Mouse (Mus musculus) spleen, adult 2 months (tissue): ENCODE results near the gene Bahcc1. TPM values are rescaled to one million over a fixed set of nuclear protein-coding genes. Genes with fewer than 3 reads are reported as not detected.

Source experiments
- DNase-seq, 2 experiments: peaks; one replicate each; pipeline versions ENCODE4 v3.0.0 to v3.0.0-alpha.2; 2012 to 2021; ENCODE audit warnings: low spot score in 2 of 2, low read depth in 1 of 2
- H3K27ac ChIP-seq: fragments of 200-500 bp; 2 replicates; pipeline ENCODE4 v1.5.1; 2012; ENCODE audit warnings: low read length, inconsistent platforms; ENCODE audit not compliant: insufficient read depth
- H3K27me3 ChIP-seq: fragments of 200-500 bp; 2 replicates; pipeline ENCODE4 v1.6.1; 2012; ENCODE audit warnings: mild to moderate bottlenecking, moderate library complexity, low read length, inconsistent platforms; ENCODE audit not compliant: control insufficient read depth, insufficient read depth
- H3K36me3 ChIP-seq: fragments of 200-500 bp; 2 replicates; pipeline ENCODE4 v1.6.1; 2012; ENCODE audit warnings: mild to moderate bottlenecking, low read length, inconsistent platforms; ENCODE audit not compliant: control insufficient read depth, insufficient read depth
- H3K4me1 ChIP-seq: fragments of 200-500 bp; 2 replicates; pipeline ENCODE4 v1.6.1; 2011; ENCODE audit warnings: inconsistent platforms; ENCODE audit not compliant: control insufficient read depth, insufficient read depth, insufficient read length
- H3K4me3 ChIP-seq: fragments of 200-500 bp; 2 replicates; pipeline ENCODE4 v1.5.1; 2011; ENCODE audit warnings: mild to moderate bottlenecking, inconsistent platforms; ENCODE audit not compliant: insufficient read depth, insufficient read length; ENCODE audit errors: extremely low read depth
- CTCF ChIP-seq: fragments of 200-500 bp; IDR thresholded peaks from 2 replicates; pipeline ENCODE4 v1.5.1; 2011; ENCODE audit warnings: mild to moderate bottlenecking, inconsistent platforms; ENCODE audit not compliant: insufficient read depth, insufficient read length, insufficient replicate concordance; ENCODE audit errors: extremely low read depth
- POLR2A ChIP-seq: fragments of 200-500 bp; IDR thresholded peaks from 2 replicates; pipeline ENCODE4 v1.6.1; 2011; ENCODE audit warnings: low read depth, low read length, inconsistent platforms
- WGBS: fragments of 180-500 bp; shearing (Covaris S2); methylation state at CpG from one replicate; pipeline ENCODE4 v1.1.7; 2018; 5-methylcytosine and 5-hydroxymethylcytosine counted together
- polyA plus RNA-seq: library from polyadenylated mRNA; depleted of rRNA; stranded (reverse); fragments of >200 nt; gene quantifications from 2 replicates; pipeline ENCODE4 v1.2.3, GENCODE M21; 2012

The Bahcc1 gene
- polyA plus RNA-seq, 1 experiment: 3.6 TPM

DNA sequence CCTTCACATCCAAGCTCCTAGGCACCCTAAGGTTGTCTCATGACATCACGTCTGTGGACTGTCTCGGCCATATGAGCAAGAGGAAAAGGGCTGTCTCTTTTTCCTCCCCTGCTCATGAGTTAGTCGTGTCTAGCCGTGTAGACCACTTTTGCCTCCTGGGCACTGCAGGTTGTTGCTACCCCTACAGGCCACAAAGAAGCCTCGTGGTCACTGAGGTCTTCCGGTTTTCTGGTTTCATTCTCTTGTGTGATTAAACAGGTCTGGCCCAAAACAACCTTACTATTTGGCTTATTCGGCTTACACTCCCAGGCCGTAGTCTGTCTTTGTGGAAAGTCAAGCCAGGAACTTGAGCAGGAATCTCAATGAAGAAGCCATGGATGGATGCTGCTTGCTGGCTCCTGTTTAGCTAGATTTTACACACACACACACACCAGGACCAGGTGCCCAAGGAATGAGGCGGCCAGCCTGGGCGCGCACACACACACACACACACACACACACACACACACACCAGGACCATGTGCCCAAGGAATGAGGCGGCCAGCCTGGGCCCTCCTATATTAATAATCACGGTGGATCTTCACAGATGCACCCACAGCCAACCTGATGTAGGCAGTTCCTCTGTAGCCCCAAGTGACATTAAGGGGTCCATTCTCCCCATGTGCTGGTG lies 21.0 kb downstream of the Bahcc1 start:
- TF ChIP-seq CTCF: no peak
- TF ChIP-seq POLR2A: no peak
- Histone ChIP-seq H3K27me3 (no peaks in the 10 kb centered on the region), H3K36me3 (no peaks in the 10 kb centered on the region), H3K4me1 (no peaks in the 10 kb centered on the region; the same call in 1 of the 2 replicates), H3K27ac (no peak overlapping the region), H3K4me3 (no peak overlapping the region)
- WGBS: 54% methylated on average over 13 of the region's 13 CpGs
- DNase-seq: no peak

GRCm38 (mm10) chr11:120254420-120254819 lies 21.7 kb downstream of the Bahcc1 start:
- no peaks in the 10 kb centered on the region for H3K36me3 ChIP-seq
- WGBS: 91% methylated on average over 11 of the region's 11 CpGs
- TF ChIP-seq CTCF (no peak), POLR2A (no peak)
- H3K4me1 ChIP-seq: no peaks in the 10 kb centered on the region; the same call in 1 of the 2 replicates
- no peaks in the 10 kb centered on the region for H3K27me3 ChIP-seq
- H3K4me3 ChIP-seq: no peak overlapping the region
- DNase-seq: no peak
- no peak overlapping the region for H3K27ac ChIP-seq

- H3K36me3 ChIP-seq: no peaks in the 10 kb centered on the region
- TF ChIP-seq POLR2A: no peak
- TF ChIP-seq CTCF: no peak
- no peaks in the 10 kb centered on the region for H3K27me3 ChIP-seq
- 90% methylated on average over 6 of the region's 6 CpGs for WGBS
- peak overlapping the region; percentile 35; the same call in 1 of the 2 replicates for H3K27ac ChIP-seq
- no peak for DNase-seq
- H3K4me3 ChIP-seq: no peak overlapping the region
- no peaks in the 10 kb centered on the region; the same call in 1 of the 2 replicates for H3K4me1 ChIP-seq
Measured at GRCm38 (mm10) chr11:120255038-120255437, 22.3 kb downstream of the Bahcc1 start.

DNA sequence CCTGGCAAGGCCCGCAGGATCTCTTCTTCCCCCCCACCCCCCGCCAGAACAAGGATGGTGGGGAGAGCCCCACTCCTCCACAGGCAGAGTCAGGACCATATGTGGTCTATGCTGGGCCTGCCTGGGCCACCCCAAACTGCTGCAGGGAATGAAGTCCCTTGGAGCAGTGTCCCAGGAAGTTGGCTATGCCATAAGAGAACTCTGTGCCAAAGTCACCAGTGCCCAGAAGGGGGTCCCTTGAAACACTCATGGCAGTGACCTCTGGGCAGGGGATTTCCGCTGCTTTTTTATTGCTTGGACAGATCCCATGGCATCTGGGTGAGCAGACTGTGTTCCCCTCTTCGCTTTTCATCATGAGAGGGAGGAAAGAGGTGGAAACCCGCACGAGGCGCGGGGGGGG lies 22.8 kb downstream of the Bahcc1 start:
- Histone ChIP-seq H3K4me3 (no peak overlapping the region), H3K36me3 (no peaks in the 10 kb centered on the region), H3K27me3 (no peaks in the 10 kb centered on the region), H3K4me1 (no peaks in the 10 kb centered on the region; the same call in 1 of the 2 replicates), H3K27ac (no peak overlapping the region)
- WGBS: 83% methylated on average over 7 of the region's 8 CpGs
- DNase-seq: no peak
- TF ChIP-seq CTCF (no peak), POLR2A (no peak)

DNA sequence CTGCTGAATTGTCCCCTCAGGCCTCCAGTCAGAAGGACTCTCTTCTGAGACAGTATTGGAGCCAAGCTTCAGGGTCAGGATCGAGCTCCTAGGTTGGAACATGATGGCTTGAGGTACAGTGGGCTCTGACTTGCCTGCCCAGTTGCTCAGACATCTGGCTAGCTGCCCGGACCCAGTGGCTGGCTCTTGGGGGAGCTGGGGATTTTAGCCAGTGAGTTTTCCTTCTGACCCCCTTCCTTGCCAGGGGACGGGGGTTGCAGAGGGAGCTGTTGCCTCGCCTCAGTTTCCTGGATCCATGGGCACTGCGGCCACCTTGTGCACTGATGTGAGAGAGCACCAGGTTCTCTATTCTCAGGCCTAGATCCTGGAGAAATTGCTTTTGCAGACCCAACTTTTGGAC lies 23.4 kb downstream of the Bahcc1 start:
- Histone ChIP-seq H3K27ac (no peak overlapping the region), H3K4me3 (no peak overlapping the region), H3K36me3 (no peaks in the 10 kb centered on the region), H3K27me3 (no peaks in the 10 kb centered on the region), H3K4me1 (no peaks in the 10 kb centered on the region; the same call in 1 of the 2 replicates)
- no peak for DNase-seq
- WGBS: 77% methylated on average over 5 of the region's 5 CpGs
- TF ChIP-seq CTCF (no peak), POLR2A (no peak)

- Histone ChIP-seq H3K27ac (no peak overlapping the region), H3K36me3 (no peaks in the 10 kb centered on the region), H3K27me3 (no peaks in the 10 kb centered on the region), H3K4me1 (no peaks in the 10 kb centered on the region; the same call in none of the 2 replicates), H3K4me3 (no peak overlapping the region)
- 66% methylated on average over 10 of the region's 10 CpGs for WGBS
- TF ChIP-seq POLR2A (no peak), CTCF (no peak)
- no peak for DNase-seq
Measured at GRCm38 (mm10) chr11:120256543-120256942, 23.8 kb downstream of the Bahcc1 start.

- no peak for DNase-seq
- H3K36me3 ChIP-seq: no peaks in the 10 kb centered on the region
- no peak overlapping the region for H3K4me3 ChIP-seq
- no peak overlapping the region for H3K27ac ChIP-seq
- TF ChIP-seq POLR2A (no peak), CTCF (no peak)
- H3K4me1 ChIP-seq: no peaks in the 10 kb centered on the region; the same call in none of the 2 replicates
- H3K27me3 ChIP-seq: no peaks in the 10 kb centered on the region
- WGBS: 71% methylated on average over 10 of the region's 10 CpGs
Measured at GRCm38 (mm10) chr11:120256981-120257820, 24.5 kb downstream of the Bahcc1 start.
